Mouse (Mus musculus) liver, embryonic 15.5 days (tissue): ENCODE results near the gene A730061H03Rik. TPM values are rescaled to one million over a fixed set of nuclear protein-coding genes. Genes with fewer than 3 reads are reported as not detected.

Experiments
- ATAC-seq: fragments of 200-750 bp; cut with Nextera tagmentation; 2 replicates; pipeline ENCODE4 v1.8.0; 2017; ENCODE audit warnings: moderate number of reproducible peaks, mild to moderate bottlenecking, moderate library complexity; ENCODE audit not compliant: insufficient read depth
- H3K27ac ChIP-seq: fragments of 300-500 bp; sonication (generic); replicated peaks from 2 replicates; pipeline ENCODE4 v1.5.1; 2015; ENCODE audit warnings: mild to moderate bottlenecking, inconsistent platforms
- H3K27me3 ChIP-seq: fragments of 300-500 bp; sonication (generic); 2 replicates; pipeline ENCODE4 v1.6.1; 2015; ENCODE audit warnings: mild to moderate bottlenecking, inconsistent platforms
- H3K36me3 ChIP-seq: fragments of 300-500 bp; sonication (generic); replicated peaks from 2 replicates; pipeline ENCODE4 v1.6.1; 2015; ENCODE audit warnings: moderate library complexity, mild to moderate bottlenecking, inconsistent platforms
- H3K4me1 ChIP-seq: fragments of 300-500 bp; sonication (generic); replicated peaks from 2 replicates; pipeline ENCODE4 v1.6.1; 2015; ENCODE audit warnings: inconsistent platforms
- H3K4me2 ChIP-seq: fragments of 300-500 bp; sonication (generic); 2 replicates; pipeline ENCODE4 v1.6.1; 2015; ENCODE audit warnings: moderate library complexity, mild to moderate bottlenecking, inconsistent platforms
- H3K4me3 ChIP-seq: fragments of 300-500 bp; sonication (generic); replicated peaks from 2 replicates; pipeline ENCODE4 v1.5.1; 2015; ENCODE audit warnings: mild to moderate bottlenecking, inconsistent platforms
- H3K9ac ChIP-seq: fragments of 300-500 bp; sonication (generic); 2 replicates; pipeline ENCODE4 v1.6.1; 2015; ENCODE audit warnings: moderate library complexity, mild to moderate bottlenecking, inconsistent platforms
- H3K9me3 ChIP-seq: fragments of 300-500 bp; sonication (generic); replicated peaks from 2 replicates; pipeline ENCODE4 v1.6.1; 2016; ENCODE audit warnings: inconsistent platforms
- WGBS: fragments of 180-500 bp; shearing (Covaris S2); methylation state at CpG from one replicate; pipeline ENCODE4 v1.1.7; 2015; ENCODE audit warnings: mixed read lengths; ENCODE audit not compliant: insufficient replicate concordance; 5-methylcytosine and 5-hydroxymethylcytosine counted together
- polyA plus RNA-seq: library from polyadenylated mRNA; unstranded; fragments of >200 nt; fragmentation: Nextera tagmentation; extraction: Ambion mirVana; gene quantifications from 2 replicates; pipeline ENCODE4 v1.2.1, GENCODE M21; 2015

Gene A730061H03Rik
- polyA plus RNA-seq: 1.6 and 2.1 TPM in 2 replicates

DNA sequence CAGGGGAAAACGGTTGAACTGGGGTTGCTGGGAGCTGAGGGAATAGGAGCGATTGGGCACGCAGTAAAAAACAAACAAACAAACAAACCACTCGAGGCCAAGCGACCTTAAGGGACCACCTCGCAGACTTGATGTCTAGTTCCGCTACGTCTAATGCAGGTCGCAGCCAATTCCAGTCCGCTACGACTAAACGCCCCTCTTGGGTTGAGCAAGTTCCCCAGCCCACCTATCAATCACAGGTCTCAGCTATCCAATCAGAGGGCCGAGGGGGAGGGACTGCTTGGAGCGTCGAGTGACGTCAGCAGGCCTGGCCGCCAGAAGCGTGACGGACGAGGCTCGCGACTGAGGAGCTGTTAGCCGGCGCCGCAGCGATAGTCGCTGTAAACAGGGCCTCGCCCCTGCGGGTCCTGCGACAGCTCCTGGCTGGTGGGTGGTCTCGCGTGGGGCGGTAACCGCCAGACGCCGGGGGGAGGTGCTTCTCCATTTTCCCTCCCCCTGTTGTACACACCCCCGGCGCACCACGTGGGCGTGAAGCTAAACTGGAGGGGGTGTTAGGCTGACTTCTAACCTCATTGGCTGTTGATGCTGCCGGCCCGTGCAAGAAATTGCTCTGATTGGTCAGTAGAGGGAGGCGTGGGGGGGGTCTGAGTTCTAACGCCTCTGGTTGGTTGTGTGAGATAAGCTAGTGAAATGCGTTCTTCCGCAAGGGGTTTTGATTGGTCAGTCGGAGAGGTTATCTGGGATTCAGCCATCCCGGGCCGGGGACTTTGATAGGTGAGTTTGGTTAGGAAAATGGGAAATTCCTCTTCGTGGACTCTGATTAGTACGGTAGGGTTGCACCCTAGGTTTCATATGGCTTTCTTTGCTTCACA, at the start of gene A730061H03Rik:
Gene A730061H03Rik, minus strand, starts transcription at position 205 of the 872 bp plus-strand sequence.
- peak within 1 kb of the TSS; percentile 84 for H3K4me3 ChIP-seq
- peaks cover 58% of the 10 kb centered on the region for H3K4me1 ChIP-seq
- peaks cover 44% of the 10 kb centered on the region for H3K36me3 ChIP-seq
- no peaks in the 10 kb centered on the region for H3K27me3 ChIP-seq
- WGBS: under 1% methylated on average over 51 of the region's 51 CpGs
- H3K9ac ChIP-seq: peak within 1 kb of the TSS; percentile 95
- peak within 1 kb of the TSS; percentile 100 for H3K27ac ChIP-seq
- H3K9me3 ChIP-seq: no peaks in the 10 kb centered on the region
- peak within 1 kb of the TSS; percentile 71 for H3K4me2 ChIP-seq
- peak; percentile 88 for ATAC-seq

DNA sequence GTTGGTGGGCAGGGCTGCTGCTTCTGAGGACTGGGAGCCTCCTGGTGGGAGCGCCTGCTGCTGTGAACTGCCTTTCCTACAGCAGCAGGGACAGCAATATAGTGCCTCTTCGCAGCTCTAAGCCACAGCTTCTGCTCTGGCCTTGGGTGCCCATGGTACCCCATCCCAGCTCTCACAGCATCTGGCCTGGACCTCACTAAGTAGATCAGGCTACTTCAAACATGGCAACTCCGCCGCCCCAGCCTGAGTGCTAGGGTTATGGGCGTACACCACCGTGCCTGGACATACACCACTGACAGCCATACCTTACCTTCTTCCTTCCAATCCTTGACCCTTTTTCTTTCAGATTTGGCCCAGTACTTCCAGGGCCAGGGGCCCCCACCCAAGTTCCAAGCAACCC, 48.1 kb upstream of the A730061H03Rik start:
- peaks cover 50% of the 10 kb centered on the region for H3K4me1 ChIP-seq
- H3K9ac ChIP-seq: no peak overlapping the region
- H3K36me3 ChIP-seq: peaks cover 60% of the 10 kb centered on the region
- no peak for ATAC-seq
- H3K27me3 ChIP-seq: no peaks in the 10 kb centered on the region
- H3K4me3 ChIP-seq: no peak overlapping the region
- H3K9me3 ChIP-seq: no peaks in the 10 kb centered on the region
- WGBS: 92% methylated on average over 6 of the region's 6 CpGs
- no peak overlapping the region for H3K27ac ChIP-seq
- no peak overlapping the region for H3K4me2 ChIP-seq

DNA sequence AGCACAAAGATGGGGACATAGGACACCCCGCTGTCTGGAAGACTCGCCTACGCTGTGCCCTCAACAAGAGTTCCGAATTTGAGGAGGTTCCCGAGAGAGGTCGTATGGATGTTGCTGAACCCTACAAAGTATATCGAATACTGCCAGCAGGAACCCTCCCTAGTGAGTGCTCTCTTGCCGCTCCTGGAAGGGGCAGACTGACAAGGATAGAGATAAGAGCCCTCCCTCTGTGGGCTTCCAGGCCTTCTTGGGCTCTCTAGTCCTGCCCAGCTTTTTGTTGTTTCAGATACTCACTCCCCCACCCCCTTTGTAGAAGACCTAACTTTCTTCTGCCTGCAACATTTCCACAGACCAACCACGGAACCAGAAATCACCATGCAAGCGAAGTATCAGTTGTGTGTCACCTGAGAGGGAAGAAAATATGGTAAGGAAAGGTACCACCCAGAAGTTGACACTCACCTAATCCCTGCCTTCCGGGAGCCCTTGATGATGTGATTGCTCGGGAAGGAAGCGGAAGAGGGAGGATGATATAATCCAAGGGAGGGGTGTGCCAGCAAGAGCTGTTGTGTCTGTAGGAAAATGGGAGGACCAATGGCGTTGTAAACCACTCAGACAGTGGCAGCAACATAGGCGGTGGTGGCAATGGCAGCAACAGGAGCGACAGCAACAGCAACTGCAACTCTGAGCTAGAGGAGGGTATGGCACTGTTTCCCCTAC, 45.7 kb upstream of the A730061H03Rik start:
- peak overlapping the region; percentile 68 for H3K4me3 ChIP-seq
- peak overlapping the region; percentile 50 for H3K9ac ChIP-seq
- H3K4me1 ChIP-seq: peaks cover 56% of the 10 kb centered on the region
- H3K36me3 ChIP-seq: peaks cover 82% of the 10 kb centered on the region
- no peak for ATAC-seq
- WGBS: 66% methylated on average over 16 of the region's 16 CpGs
- H3K27ac ChIP-seq: peak overlapping the region; percentile 73
- no peaks in the 10 kb centered on the region for H3K27me3 ChIP-seq
- no peaks in the 10 kb centered on the region for H3K9me3 ChIP-seq
- peak overlapping the region; percentile 82 for H3K4me2 ChIP-seq

DNA sequence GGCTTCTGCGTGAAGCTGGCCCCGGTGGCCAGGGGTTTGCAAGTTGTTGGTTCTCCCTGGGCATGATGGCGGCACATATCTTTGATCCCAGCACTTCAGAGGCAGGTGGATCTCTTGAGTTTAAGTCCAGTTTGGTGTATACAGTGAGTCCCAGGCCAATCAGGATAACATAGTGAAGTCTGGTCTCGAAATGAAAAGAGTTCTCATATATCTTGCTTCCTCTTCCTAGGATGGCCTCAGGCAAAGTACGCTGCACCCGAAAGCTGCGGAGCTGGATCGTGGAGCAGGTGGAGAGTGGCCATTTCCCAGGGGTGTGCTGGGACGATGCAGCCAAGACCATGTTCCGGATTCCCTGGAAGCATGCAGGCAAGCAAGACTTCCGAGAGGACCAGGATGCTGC, 44.6 kb upstream of the A730061H03Rik start:
- no peak for ATAC-seq
- peak overlapping the region; percentile 68 for H3K4me3 ChIP-seq
- H3K9me3 ChIP-seq: no peaks in the 10 kb centered on the region
- peaks cover 56% of the 10 kb centered on the region for H3K4me1 ChIP-seq
- WGBS: 84% methylated on average over 11 of the region's 11 CpGs
- H3K4me2 ChIP-seq: peak overlapping the region; percentile 82
- H3K27me3 ChIP-seq: no peaks in the 10 kb centered on the region
- H3K36me3 ChIP-seq: peaks cover 84% of the 10 kb centered on the region
- H3K9ac ChIP-seq: peak overlapping the region; percentile 75
- peak overlapping the region; percentile 95 for H3K27ac ChIP-seq

DNA sequence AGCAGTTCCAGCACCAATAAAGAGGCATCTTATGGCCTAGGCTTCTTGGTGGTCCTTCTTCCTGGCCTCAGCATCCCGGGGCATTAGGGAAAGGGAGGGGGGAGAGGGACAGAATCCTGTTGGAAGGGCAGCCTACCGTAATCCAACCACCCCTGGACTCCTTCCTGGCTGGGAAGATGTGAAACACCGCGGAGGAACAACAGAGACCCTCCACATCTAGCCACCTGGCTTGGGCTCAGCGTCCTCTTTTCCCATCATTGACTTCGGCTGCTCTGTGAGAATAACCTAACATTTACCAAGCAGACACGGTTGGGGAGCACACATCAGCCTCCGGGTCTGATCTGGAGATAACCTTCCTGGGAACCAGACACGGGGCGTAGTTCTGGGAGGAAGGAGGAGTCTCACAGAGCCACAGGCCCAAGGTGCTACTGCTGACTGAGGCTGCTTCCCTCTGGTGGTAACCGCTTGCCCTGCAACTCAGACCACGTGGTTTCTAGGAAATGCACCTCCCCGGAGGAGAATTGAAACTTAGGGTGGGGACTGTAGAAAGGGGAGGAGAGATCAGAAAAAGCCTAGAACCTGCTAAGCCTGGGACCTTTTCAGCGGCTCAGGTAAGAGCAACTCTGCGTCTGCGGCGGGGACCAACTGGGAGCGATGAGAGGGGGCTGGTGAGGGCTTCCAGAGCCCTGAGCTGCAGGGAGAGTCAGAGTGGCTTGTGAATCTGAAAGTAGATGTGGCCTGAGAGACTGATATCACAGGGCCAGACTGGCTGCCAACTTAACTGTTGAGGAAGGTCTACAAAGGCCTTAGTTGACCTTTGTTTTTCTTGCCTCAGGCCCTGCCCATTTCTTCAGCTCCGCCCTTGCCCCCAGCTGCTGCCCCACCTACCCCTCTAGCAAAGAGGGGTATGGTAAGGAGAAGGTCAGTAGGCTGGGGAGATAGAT, 43.7 kb upstream of the A730061H03Rik start:
- WGBS: 9% methylated on average over 19 of the region's 19 CpGs
- H3K4me3 ChIP-seq: peak overlapping the region; percentile 68
- no peaks in the 10 kb centered on the region for H3K27me3 ChIP-seq
- H3K4me1 ChIP-seq: peaks cover 56% of the 10 kb centered on the region
- peak overlapping the region; percentile 82 for H3K4me2 ChIP-seq
- H3K27ac ChIP-seq: peak overlapping the region; percentile 95
- H3K36me3 ChIP-seq: peaks cover 84% of the 10 kb centered on the region
- no peaks in the 10 kb centered on the region for H3K9me3 ChIP-seq
- ATAC-seq: peak; percentile 94
- H3K9ac ChIP-seq: peak overlapping the region; percentile 75

DNA sequence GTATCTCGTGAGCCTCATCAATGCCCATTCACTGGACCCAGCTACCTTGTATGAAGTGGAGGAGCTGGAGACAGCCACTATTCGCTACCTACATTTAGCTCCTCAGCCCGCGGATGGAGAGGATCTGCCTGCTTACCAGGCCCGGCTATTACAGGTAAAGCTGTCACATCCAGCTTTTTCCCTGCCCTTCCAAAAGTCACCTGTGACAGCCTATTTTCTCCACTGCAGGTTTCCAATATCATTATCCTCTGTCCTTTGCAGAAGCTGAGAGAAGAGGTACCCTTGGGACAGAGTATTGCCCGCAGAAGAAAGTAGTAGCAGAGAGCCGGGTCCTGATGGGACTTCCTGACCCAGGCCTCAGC, 43.0 kb upstream of the A730061H03Rik start, which contains the start of gene Irf9:
Gene Irf9, plus strand, starts transcription at position 301 of the 362 bp plus-strand sequence.
- Histone ChIP-seq H3K9ac (peak within 1 kb of the TSS; percentile 75), H3K4me3 (peak within 1 kb of the TSS; percentile 68), H3K9me3 (no peaks in the 10 kb centered on the region), H3K36me3 (peaks cover 84% of the 10 kb centered on the region), H3K27me3 (no peaks in the 10 kb centered on the region), H3K27ac (peak within 1 kb of the TSS; percentile 95), H3K4me1 (peaks cover 54% of the 10 kb centered on the region), H3K4me2 (peak within 1 kb of the TSS; percentile 82)
- ATAC-seq: peak; percentile 1; the same call in 1 of the 2 replicates
- WGBS: 75% methylated on average over 7 of the region's 7 CpGs

DNA sequence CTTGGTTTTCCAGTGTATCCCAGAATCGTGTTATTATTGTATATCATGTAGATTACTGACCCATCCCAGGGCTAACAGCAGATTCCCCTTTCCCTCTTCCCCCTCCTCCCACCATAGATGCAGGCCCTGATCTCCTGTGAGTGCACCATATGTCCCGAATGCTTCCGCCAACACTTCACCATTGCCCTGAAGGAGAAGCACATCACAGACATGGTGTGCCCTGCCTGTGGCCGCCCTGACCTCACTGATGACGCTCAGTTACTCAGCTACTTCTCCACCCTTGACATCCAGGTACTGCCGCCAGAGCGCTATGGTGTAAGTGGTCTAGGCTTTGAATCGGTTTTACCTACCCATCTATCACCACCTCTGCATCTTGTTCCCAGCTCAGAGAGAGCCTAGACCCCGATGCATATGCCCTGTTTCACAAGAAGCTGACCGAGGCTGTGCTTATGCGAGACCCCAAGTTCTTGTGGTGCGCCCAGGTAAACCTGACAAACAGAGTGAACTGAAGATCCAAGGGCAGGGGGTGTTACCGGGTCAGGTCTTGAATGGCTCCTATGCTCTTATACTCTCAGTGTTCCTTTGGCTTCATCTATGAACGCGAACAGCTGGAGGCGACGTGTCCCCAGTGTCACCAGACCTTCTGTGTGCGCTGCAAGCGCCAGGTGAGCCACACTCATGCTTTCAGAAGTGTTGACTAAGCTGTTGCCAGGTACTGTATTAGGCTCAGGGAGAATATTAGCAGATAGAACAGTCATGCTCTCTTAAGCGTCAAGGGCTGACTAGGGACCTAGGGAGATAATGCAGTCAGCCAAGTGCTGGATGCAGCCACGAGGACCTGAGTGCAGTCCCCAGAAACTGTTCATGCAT, 38.5 kb upstream of the A730061H03Rik start:
- no peak for ATAC-seq
- Histone ChIP-seq H3K36me3 (peaks cover 91% of the 10 kb centered on the region), H3K27ac (no peak overlapping the region), H3K9me3 (no peaks in the 10 kb centered on the region), H3K9ac (no peak overlapping the region), H3K4me1 (peaks cover 22% of the 10 kb centered on the region), H3K27me3 (no peaks in the 10 kb centered on the region), H3K4me2 (no peak overlapping the region), H3K4me3 (no peak overlapping the region)
- WGBS: 86% methylated on average over 21 of the region's 21 CpGs

DNA sequence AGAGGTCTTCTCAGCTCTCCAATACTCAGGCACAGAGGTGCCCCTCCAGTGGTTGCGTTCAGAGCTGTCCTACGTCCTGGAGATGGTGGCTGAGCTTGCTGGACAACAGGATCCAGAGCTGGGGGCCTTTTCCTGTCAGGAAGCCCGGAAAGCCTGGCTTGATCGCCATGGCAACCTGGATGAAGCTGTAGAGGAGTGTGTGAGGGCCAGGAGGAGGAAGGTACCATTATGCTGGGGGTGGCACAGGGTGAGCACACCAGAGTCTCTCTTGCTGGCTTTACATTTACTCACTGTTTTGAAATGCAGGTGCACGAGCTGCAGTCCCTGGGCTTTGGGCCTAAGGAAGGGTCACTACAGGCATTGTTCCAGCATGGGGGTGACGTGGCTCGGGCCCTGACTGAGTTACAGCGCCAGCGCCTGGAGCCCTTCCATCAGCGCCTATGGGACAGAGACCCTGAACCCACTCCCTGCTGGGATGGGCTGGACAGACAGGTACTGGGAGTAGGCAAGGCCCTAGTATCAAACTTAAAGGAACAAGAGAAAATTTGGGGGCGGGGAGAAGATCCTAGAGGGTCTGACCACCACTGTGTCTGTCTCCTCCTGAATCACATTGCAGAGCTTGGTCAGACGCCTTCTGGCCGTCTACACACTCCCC, 36.0 kb upstream of the A730061H03Rik start:
- no peak for ATAC-seq
- Histone ChIP-seq H3K4me1 (peaks cover 26% of the 10 kb centered on the region), H3K9ac (no peak overlapping the region), H3K27me3 (no peaks in the 10 kb centered on the region), H3K9me3 (no peaks in the 10 kb centered on the region), H3K27ac (no peak overlapping the region), H3K4me2 (no peak overlapping the region), H3K4me3 (no peak overlapping the region), H3K36me3 (peaks cover 68% of the 10 kb centered on the region)
- WGBS: 86% methylated on average over 13 of the region's 13 CpGs

DNA sequence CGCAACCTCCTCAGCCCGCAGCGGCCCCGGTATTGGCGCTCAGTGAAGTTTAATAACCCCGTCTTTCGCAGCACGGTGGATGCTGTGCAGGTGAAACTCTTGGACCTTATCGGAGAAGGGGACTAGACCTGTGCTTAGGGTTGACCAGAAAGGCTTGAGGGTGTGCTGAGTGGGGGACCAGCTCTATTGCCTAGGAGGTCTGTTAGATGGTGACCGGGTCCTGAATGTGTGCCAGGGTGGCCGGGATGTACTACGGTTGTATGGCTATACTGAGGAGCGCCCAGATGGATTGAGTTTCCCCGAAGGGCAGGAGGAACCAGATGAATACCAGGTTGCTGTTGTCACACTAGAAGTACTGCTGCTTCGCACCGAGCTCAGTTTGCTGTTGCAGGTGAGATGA, 32.0 kb upstream of the A730061H03Rik start:
- H3K9ac ChIP-seq: peak overlapping the region; percentile 96
- no peak for ATAC-seq
- H3K4me3 ChIP-seq: peak overlapping the region; percentile 93
- peaks cover 46% of the 10 kb centered on the region for H3K4me1 ChIP-seq
- H3K27me3 ChIP-seq: no peaks in the 10 kb centered on the region
- peaks cover 49% of the 10 kb centered on the region for H3K36me3 ChIP-seq
- no peaks in the 10 kb centered on the region for H3K9me3 ChIP-seq
- H3K27ac ChIP-seq: peak overlapping the region; percentile 99
- peak overlapping the region; percentile 94 for H3K4me2 ChIP-seq
- WGBS: 3% methylated on average over 16 of the region's 16 CpGs
